Mouse (Mus musculus): ENCODE measurements around the gene Gm20721.
"Not testable (repeated sequence)": the region's sequence is repeated elsewhere in the genome, so short reads cannot be mapped to it uniquely, and the experiment has no call there.

DNA sequence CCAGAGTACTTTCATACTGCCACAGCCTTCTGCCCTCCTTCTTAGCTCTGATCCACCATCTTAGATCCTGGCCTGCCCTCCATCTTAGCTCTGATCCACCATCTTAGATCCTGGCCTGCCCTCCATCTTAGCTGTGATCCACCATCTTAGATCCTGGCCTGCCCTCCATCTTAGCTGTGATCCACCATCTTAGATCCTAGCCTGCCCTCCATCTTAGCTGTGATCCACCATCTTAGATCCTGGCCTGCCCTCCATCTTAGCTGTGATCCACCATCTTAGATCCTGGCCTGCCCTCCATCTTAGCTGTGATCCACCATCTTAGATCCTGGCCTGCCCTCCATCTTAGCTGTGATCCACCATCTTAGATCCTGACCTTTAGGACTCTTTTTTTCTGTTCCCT, 31.1 kb downstream of the Gm20721 start:
- TF ChIP-seq POLR2A (IDR thresholded peaks at IDR 0.05; ENCODE audit: insufficient read length, low read depth); USF1 (IDR thresholded peaks at IDR 0.05; ENCODE audit: low read depth); E2F4 (IDR thresholded peaks at IDR 0.05; ENCODE audit: insufficient read depth); MYOG (IDR thresholded peaks at IDR 0.05; ENCODE audit: control insufficient read depth in 1 of 3, insufficient read depth in 1 of 3, insufficient read length in 2 of 3, low read depth in 2 of 3); POLR2AphosphoS2 (IDR thresholded peaks at IDR 0.05; ENCODE audit: insufficient read length, low read depth); MAX (IDR thresholded peaks at IDR 0.05; ENCODE audit: low read depth); TCF12 (IDR thresholded peaks at IDR 0.05; ENCODE audit: insufficient read depth, poor library complexity, severe bottlenecking); MYOD1 (IDR thresholded peaks at IDR 0.05; ENCODE audit: control insufficient read depth in 1 of 3, insufficient read length in 2 of 3, low read depth in 2 of 3): not testable (repeated sequence)
